Mouse (Mus musculus) layer of hippocampus, adult 11-12 months (tissue): ENCODE data around the gene Wdr26.
A peak's percentile ranks its signal among the peaks of the same experiment; 100 is the strongest.

Experiments
- DNase-seq: peaks from one replicate; pipeline ENCODE4 v3.0.0; 2022; ENCODE audit warnings: low spot score

Gene Wdr26

GRCm38 (mm10) chr1:181211920-181212633, at the start of gene Wdr26:
Gene Wdr26, minus strand, starts transcription at chr1:181212001.
- DNase-seq, result peak; percentile 84

GRCm38 (mm10) chr1:181260949-181261696, 49.3 kb upstream of the Wdr26 start:
- DNase-seq, result no peak

GRCm38 (mm10) chr1:181260422-181260821, 48.6 kb upstream of the Wdr26 start:
- DNase-seq, result no peak

- no peak for DNase-seq
These were observed 48.0 kb upstream of the Wdr26 start for GRCm38 (mm10) chr1:181259626-181260410.

GRCm38 (mm10) chr1:181259056-181259455, 47.3 kb upstream of the Wdr26 start:
- DNase-seq, result no peak

- DNase-seq, result no peak
These were observed 46.8 kb upstream of the Wdr26 start for GRCm38 (mm10) chr1:181258616-181259015.

- no peak for DNase-seq
These were observed 46.1 kb upstream of the Wdr26 start for GRCm38 (mm10) chr1:181257585-181258555.

- peak; percentile 40 for DNase-seq
These were observed 45.1 kb upstream of the Wdr26 start for GRCm38 (mm10) chr1:181256689-181257584.

GRCm38 (mm10) chr1:181255891-181256688, 44.3 kb upstream of the Wdr26 start:
- peak; percentile 50 for DNase-seq

- DNase-seq, result no peak
These were observed 43.6 kb upstream of the Wdr26 start for GRCm38 (mm10) chr1:181255450-181255849.

GRCm38 (mm10) chr1:181251624-181252023, 39.8 kb upstream of the Wdr26 start:
- no peak for DNase-seq

GRCm38 (mm10) chr1:181250961-181251360, 39.2 kb upstream of the Wdr26 start:
- no peak for DNase-seq

- DNase-seq, result no peak
These were observed 37.7 kb upstream of the Wdr26 start for GRCm38 (mm10) chr1:181249537-181249936.

- no peak for DNase-seq
These were observed 35.4 kb upstream of the Wdr26 start for GRCm38 (mm10) chr1:181247175-181247574.

- no peak for DNase-seq
These were observed 34.8 kb upstream of the Wdr26 start for GRCm38 (mm10) chr1:181246487-181247138.

- no peak for DNase-seq
These were observed 34.0 kb upstream of the Wdr26 start for GRCm38 (mm10) chr1:181245554-181246486.

GRCm38 (mm10) chr1:181245067-181245466, 33.3 kb upstream of the Wdr26 start:
- no peak for DNase-seq

GRCm38 (mm10) chr1:181241185-181241584, 29.4 kb upstream of the Wdr26 start:
- DNase-seq, result no peak
